Mouse (Mus musculus) brain, embryonic 14.5 days (tissue): ENCODE data around the gene Poll.

Experiments used
- CTCF ChIP-seq: fragments of 200-500 bp; IDR thresholded peaks from 2 replicates; pipeline ENCODE4 v1.5.1; 2012; ENCODE audit warnings: inconsistent platforms, mild to moderate bottlenecking, moderate library complexity, borderline replicate concordance; ENCODE audit not compliant: insufficient read depth, insufficient read length; ENCODE audit errors: extremely low read depth
- POLR2A ChIP-seq: fragments of 200-500 bp; IDR thresholded peaks from 2 replicates; pipeline ENCODE4 v1.6.1; 2012; ENCODE audit warnings: mild to moderate bottlenecking, inconsistent platforms, borderline replicate concordance; ENCODE audit not compliant: poor library complexity, insufficient read depth, insufficient read length, severe bottlenecking; ENCODE audit errors: extremely low read depth

GRCm38 (mm10) chr19:45608648-45609339 is 48.5 kb upstream of the Poll start:
- TF ChIP-seq CTCF (no peak), POLR2A (no peak)
